Mouse (Mus musculus): ENCODE measurements around the gene Ppp4r2.

GRCm38 (mm10) chr6:100876624-100877017 lies 43.2 kb downstream of the Ppp4r2 start:
- TF ChIP-seq CTCF (IDR thresholded peaks at IDR 0.05; ENCODE audit: insufficient read depth, low read length) (no peak), POLR2A (IDR thresholded peaks at IDR 0.05; ENCODE audit: borderline replicate concordance, extremely low read depth, low read depth, low read length) (no peak)

Measured in lung, adult 2 months (tissue).